Mouse (Mus musculus) heart, postnatal 0 days (tissue): ENCODE results near the gene Sun2.

Source experiments
- CTCF ChIP-seq: IDR thresholded peaks from 2 replicates; pipeline ENCODE4 v1.5.1; 2016; ENCODE audit warnings: antibody characterized with exemption, control low read depth, low read depth
- EP300 ChIP-seq: IDR thresholded peaks from 2 replicates; pipeline ENCODE4 v1.6.1; 2016; ENCODE audit warnings: antibody characterized with exemption, low read depth

- TF ChIP-seq CTCF (no peak), EP300 (no peak)
These were observed 47.8 kb upstream of the Sun2 start for GRCm38 (mm10) chr15:79790111-79790510.
